Mouse (Mus musculus) small intestine, adult 2 months (tissue): ENCODE measurements around the gene Sbf2.

ENCODE experiments used
- CTCF ChIP-seq: fragments of 200-500 bp; IDR thresholded peaks from 2 replicates; pipeline ENCODE4 v1.5.1; 2012; ENCODE audit warnings: low read depth, mild to moderate bottlenecking, control low read depth, inconsistent platforms, low read length, moderate library complexity, mixed read lengths; ENCODE audit not compliant: insufficient replicate concordance, insufficient read length; ENCODE audit errors: extremely low read depth
- POLR2A ChIP-seq: fragments of 200-500 bp; IDR thresholded peaks from 2 replicates; pipeline ENCODE4 v1.6.1; 2012; ENCODE audit warnings: low read depth, mild to moderate bottlenecking, control low read depth, inconsistent platforms, low read length, moderate library complexity

GRCm38 (mm10) chr7:110302886-110303285 lies 311.8 kb downstream of the Sbf2 start:
- TF ChIP-seq CTCF (no peak), POLR2A (no peak)
